In the genomic region with DNA sequence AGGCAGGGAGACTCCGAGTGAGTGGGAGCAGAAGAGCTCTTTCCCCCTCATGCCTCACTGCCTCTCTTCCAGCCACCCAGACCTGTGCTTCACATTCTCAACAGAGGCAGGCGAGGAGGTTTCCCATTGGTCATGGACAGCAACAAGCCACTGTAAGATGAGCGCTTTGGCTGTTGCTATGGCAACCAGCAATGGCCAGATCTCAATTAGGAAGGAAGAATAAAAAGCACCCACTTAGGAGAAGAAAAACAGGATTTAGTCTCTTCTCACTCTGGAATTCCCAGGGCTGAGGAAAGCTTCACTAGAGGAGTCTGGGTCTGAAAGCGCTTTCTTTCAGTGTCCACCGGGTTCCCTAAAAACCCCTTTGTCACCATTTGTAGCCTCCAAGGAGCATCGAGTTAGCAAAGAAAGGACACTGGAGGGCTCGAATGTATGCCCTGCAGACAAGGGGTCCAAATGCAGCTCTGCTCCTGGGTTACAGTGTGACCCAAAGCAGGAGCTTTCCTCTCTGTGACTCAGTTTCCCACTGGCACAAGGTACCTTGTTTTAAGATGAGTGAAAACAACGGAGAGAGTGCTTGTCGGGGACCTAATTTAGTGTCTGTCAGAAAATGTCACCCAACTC, we compare ENCODE assay signal across 9 mouse cellular contexts. TPM values are rescaled to one million over a fixed set of nuclear protein-coding genes. Genes with fewer than 3 reads are reported as not detected.
DNase-seq lines count a peak whose midpoint lies in the region; ATAC-seq and TF ChIP-seq lines count a peak whose summit lies in the region.
"Had no signal": no experiment of that assay in that cellular context is flagged by ENCODE, and none has a peak within 500 bp of the region (broad histone marks: within the 10 kb centered on the region; RNA-seq: fewer than 3 reads in every experiment).

No protein-coding gene starts in this region.

- no peak overlapping the region for H3K27ac ChIP-seq in lung, postnatal 0 days (ENCODE audit: low read length)
- H3K27ac ChIP-seq: liver, embryonic 13.5 days had no signal

- H3K4me2 ChIP-seq in lung, postnatal 0 days (replicated peaks; ENCODE audit: low read depth, low read length) = no peak overlapping the region
- H3K4me2 ChIP-seq: liver, embryonic 13.5 days had no signal

- H3K4me1 ChIP-seq in lung, postnatal 0 days (ENCODE audit: insufficient read depth, low read depth, low read length) = no peaks in the 10 kb centered on the region
- no peaks in the 10 kb centered on the region for H3K4me1 ChIP-seq in lung, adult 2 months (ENCODE audit: control insufficient read depth, insufficient read depth, low read length)
- H3K4me1 ChIP-seq: liver, embryonic 13.5 days had no signal

- no peak overlapping the region for H3K4me3 ChIP-seq in lung, postnatal 0 days (ENCODE audit: low read depth, low read length)
- H3K4me3 ChIP-seq in lung, adult 2 months (replicated peaks; ENCODE audit: extremely low read depth, low read depth, low read length) = no peak overlapping the region
- H3K4me3 ChIP-seq: liver, embryonic 13.5 days had no signal

- 30% methylated on average over 9 of the region's 9 CpGs for WGBS in lung, postnatal 0 days
- 35% methylated on average over 9 of the region's 9 CpGs for WGBS in lung, adult 2 months

- TF ChIP-seq EP300 in lung, postnatal 0 days (IDR thresholded peaks at IDR 0.05) = no peak

- no peak for ATAC-seq in lung, postnatal 0 days
- no peak for ATAC-seq in erythroid progenitor cell, adult 5-6 weeks (replicated peaks; ENCODE audit: low FRiP score, poor library complexity, severe bottlenecking)

- H3K9me3 ChIP-seq in lung, postnatal 0 days (ENCODE audit: low read length) = no peaks in the 10 kb centered on the region
- H3K9me3 ChIP-seq: liver, embryonic 13.5 days had no signal

- intact Hi-C loops in left cerebral cortex, postnatal 4 days (cut with DNase I) = loop anchor here (5.0 kb wide), 1 partner anchor 112 kb away; no protein-coding TSS in a partner anchor

- DNase-seq in lung, postnatal 0 days (ENCODE audit: low spot score) = peak; percentile 19
- DNase-seq in lung, adult 2 months = no peak
- DNase-seq in frontal cortex, postnatal 25 days (ENCODE audit: low spot score in 2 of 2) = peak; percentile 39 to 54
- DNase-seq in left cerebral cortex, postnatal 4 days = peak; percentile 68
- peak; percentile 69 for DNase-seq in right cerebral cortex, postnatal 14 days
- no peak for DNase-seq in cerebellum, adult 9-10 months
- no peak for DNase-seq in urinary bladder, adult 2 months (ENCODE audit: low spot score)
- DNase-seq: liver, embryonic 13.5 days had no signal

- no peak for TF ChIP-seq CTCF in lung, postnatal 0 days (IDR thresholded peaks at IDR 0.05)
- TF ChIP-seq CTCF in lung, adult 2 months (IDR thresholded peaks at IDR 0.05; ENCODE audit: insufficient read depth, low read length) = no peak

- H3K27me3 ChIP-seq in lung, postnatal 0 days (replicated peaks; ENCODE audit: insufficient read depth, low read length) = no peaks in the 10 kb centered on the region
- H3K27me3 ChIP-seq: liver, embryonic 13.5 days had no signal

- no peak overlapping the region for H3K9ac ChIP-seq in lung, postnatal 0 days (replicated peaks; ENCODE audit: low read depth)
- H3K9ac ChIP-seq: liver, embryonic 13.5 days had no signal

- peaks cover 3% of the 10 kb centered on the region; the same call in 1 of the 2 replicates for H3K36me3 ChIP-seq in lung, postnatal 0 days (ENCODE audit: insufficient read depth, low read length)
- H3K36me3 ChIP-seq: liver, embryonic 13.5 days had no signal

- no peak for TF ChIP-seq POLR2A in lung, adult 2 months (IDR thresholded peaks at IDR 0.05; ENCODE audit: borderline replicate concordance, extremely low read depth, low read depth, low read length)

RNA-seq across cellular contexts. Expression of a gene that starts 30.8 kb away (rescaled TPM):
- polyA plus RNA-seq in lung, postnatal 0 days (2015; fragmentation: Nextera tagmentation; extraction: Ambion mirVana) = 29.4 TPM in 2 replicates
- polyA plus RNA-seq in lung, adult 2 months (2012; rRNA removed) = 6.2 and 12.3 TPM in 2 replicates
- 10 to 100 TPM; 54.7 to 57.0 TPM for total RNA-seq in left cerebral cortex, postnatal 4 days (2021)
- polyA plus RNA-seq in urinary bladder, adult 2 months (2012; rRNA removed) = 49.7 and 52.7 TPM in 2 replicates
- total RNA-seq in erythroid progenitor cell, adult 5-6 weeks (2015; ENCODE audit: low replicate concordance) = 30.6 and 35.6 TPM in 2 replicates
- total RNA-seq in erythroid progenitor cell, adult 5-6 weeks (2017; ENCODE audit: low replicate concordance) = 21.6 and 36.3 TPM in 2 replicates

Comparison
In these comparisons a context has a peak if more than half of its experiments do, and no peak if none do; other contexts are left out.
1. DNase-seq: peak in lung, postnatal 0 days (single experiment), frontal cortex, postnatal 25 days (2 of 2), left cerebral cortex, postnatal 4 days (single experiment) and right cerebral cortex, postnatal 14 days (single experiment); none in lung, adult 2 months (single experiment), cerebellum, adult 9-10 months (single experiment) and urinary bladder, adult 2 months (single experiment).